Mouse (Mus musculus): ENCODE measurements around the gene Ass1. TPM values are rescaled to one million over a fixed set of nuclear protein-coding genes. Genes with fewer than 3 reads are reported as not detected.

The Ass1 gene
- polyA plus RNA-seq, 1 experiment from 2014 or later = 6.8 TPM

DNA sequence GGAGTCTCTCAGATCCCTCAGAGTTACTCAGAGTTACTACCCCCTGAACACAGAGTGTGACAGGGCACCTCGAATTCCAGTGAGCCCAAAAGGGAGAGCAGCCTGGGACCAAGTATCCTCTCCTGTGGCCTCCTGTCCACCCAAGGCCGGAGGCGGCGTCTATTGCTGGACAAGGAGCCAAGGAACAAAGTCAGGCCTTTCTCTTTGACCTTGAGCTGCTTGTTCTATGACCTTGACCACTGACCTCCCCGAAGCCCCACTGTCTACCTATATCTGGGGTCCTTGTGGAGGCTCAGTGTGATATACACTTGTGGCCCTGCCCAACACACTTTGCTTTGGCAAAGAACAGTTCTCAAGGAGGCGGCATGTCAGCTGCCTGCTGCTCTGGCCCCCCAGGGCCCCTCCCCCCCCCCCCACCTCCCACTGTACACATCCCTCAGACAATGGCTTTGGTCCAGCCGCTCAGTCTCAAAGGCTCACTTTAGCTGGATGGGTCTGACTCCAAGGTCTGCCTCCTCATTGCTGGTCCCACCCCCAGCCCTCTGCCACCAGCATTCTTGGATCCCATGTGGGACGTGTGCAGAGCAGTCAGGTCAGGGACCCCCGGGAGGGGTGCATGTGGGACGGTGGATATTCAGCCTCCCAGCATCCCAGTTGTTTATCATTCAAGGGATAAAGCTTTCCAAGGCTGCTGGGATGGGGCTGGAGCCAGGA, 6.3 kb downstream of the Ass1 start:
- Histone ChIP-seq H3K27me3 (ENCODE audit: low read depth, poor library complexity, severe bottlenecking) (peaks cover 16% of the 10 kb centered on the region), H3K4me3 (no peak overlapping the region), H3K27ac (0 out of 2 replicates have a peak overlapping the region, but pooled peaks have one; percentile 9), H3K4me1 (peaks cover 14% of the 10 kb centered on the region), H3K36me3 (no peaks in the 10 kb centered on the region), H3K9me3 (replicated peaks) (no peaks in the 10 kb centered on the region)
- 75% methylated on average over 10 of the region's 10 CpGs for WGBS
- DNase-seq (ENCODE audit: low spot score) = no peak

DNA sequence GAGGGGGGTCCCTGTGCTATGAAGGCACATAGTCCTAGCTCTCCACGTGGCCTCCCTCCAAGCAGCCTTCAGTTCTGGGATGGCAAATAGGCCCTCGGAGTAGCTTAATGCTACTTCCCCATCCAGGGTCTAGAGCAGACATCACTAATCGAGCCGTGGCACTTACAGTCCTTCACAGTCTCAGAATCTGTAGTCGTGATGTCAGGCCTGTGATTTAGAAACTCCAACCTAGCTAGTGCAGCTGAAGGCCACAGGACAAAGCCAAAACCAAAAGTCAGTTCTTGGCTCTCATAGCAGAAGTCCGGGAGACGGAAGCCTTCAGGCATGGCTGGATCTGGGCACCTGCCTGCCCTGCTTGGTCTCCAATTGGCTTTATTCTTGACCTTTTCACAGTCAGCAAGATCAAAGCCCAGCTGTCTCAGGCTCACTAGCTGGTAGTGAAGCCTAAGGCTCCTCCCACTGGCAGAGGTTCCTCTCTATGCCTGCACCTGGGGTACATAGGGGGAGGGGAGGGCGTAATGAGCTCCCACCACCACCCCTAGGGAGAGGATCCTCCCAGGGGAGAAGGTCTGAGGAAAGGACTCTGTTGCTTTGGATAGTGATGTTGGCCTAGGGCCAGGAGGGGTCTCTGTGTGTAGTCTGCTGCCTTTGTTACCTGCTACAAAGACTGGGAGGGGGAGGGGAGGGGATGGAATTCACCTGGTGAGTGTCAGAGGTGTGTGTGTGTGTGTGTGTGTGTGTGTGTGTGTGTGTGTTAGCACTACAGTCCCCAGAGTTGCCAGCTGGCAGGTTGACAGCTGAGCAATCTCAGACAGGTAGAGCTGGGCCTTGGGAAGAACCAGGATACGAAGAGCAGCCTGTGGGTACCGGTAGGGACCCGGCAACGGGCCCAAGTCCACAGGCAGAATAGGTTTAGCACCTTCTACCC, 7.5 kb downstream of the Ass1 start:
- no peak overlapping the region for H3K4me3 ChIP-seq
- H3K27ac ChIP-seq = no peak overlapping the region
- DNase-seq (ENCODE audit: low spot score) = no peak
- WGBS = 77% methylated on average over 12 of the region's 12 CpGs
- no peaks in the 10 kb centered on the region for H3K9me3 ChIP-seq (replicated peaks)
- peaks cover 16% of the 10 kb centered on the region for H3K27me3 ChIP-seq (ENCODE audit: low read depth, poor library complexity, severe bottlenecking)
- no peaks in the 10 kb centered on the region for H3K36me3 ChIP-seq
- H3K4me1 ChIP-seq = peaks cover 11% of the 10 kb centered on the region

DNA sequence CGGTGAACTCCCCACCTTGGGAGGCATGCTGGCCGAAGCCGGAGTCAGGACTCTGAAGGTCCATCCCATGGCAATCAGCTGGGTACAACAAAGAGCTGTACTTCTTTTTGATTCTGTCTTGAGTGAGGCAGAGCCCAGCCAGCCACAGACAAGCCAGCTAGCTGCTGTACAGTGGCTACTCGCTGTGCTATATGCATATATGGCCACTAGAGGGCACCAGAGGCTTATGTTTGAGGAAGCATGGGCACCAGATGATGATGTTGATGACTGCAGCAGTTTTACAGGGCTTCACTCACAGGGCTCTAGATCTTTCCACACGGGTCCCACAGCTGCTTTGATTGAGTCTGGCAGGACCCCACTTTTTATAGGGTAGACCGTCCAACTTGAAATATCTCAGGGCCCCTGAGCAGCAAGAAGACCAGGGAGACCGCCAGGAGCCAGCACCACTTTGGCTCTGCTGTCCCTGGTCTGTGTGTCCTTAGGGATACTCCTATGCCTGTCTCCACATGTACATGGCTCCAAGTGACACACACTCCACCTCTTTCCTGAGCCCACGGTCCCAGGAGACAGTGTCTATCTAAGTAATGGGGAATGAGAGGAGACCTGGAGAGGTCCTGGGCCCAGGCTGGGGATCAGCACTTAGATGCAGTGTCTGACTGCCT, 13.0 kb downstream of the Ass1 start:
- peaks cover 7% of the 10 kb centered on the region for H3K4me1 ChIP-seq
- H3K36me3 ChIP-seq = no peaks in the 10 kb centered on the region

DNA sequence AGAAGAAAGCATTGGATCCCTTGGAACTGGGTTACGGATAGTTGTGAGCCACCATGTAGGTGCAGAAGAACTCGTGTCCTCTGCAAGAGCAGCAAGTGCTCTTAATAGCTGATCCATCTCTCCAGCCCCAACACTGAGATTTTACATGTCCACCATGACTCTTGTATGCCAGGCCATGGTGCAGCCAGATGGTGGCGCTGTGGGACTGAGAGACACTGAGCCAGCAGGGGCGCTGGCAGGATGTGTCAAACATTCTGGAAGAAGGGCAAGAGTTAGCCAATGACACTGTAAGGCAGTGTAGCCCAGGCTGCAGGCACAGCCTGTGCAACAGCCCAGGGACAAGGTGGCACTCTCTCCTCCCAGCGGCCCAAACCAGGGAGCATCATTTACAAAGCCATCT, 14.2 kb downstream of the Ass1 start:
- no peaks in the 10 kb centered on the region for H3K9me3 ChIP-seq (replicated peaks)
- H3K4me3 ChIP-seq = no peak overlapping the region
- H3K27ac ChIP-seq = no peak overlapping the region
- whole genome bisulfite sequencing = 25% methylated on average over 5 of the region's 5 CpGs
- H3K36me3 ChIP-seq = no peaks in the 10 kb centered on the region
- peaks cover 14% of the 10 kb centered on the region for H3K4me1 ChIP-seq
- DNase-seq (ENCODE audit: low spot score) = peak; percentile 90
- H3K27me3 ChIP-seq (ENCODE audit: low read depth, poor library complexity, severe bottlenecking) = peaks cover 47% of the 10 kb centered on the region

More for the DNA sequence above, 13.0 kb downstream of the Ass1 start:
- DNase-seq (ENCODE audit: low spot score) = peak; percentile 88
- no peak overlapping the region for H3K27ac ChIP-seq
- no peak overlapping the region for H3K4me3 ChIP-seq
- 34% methylated on average over 8 of the region's 8 CpGs for WGBS
- peaks cover 46% of the 10 kb centered on the region for H3K27me3 ChIP-seq (ENCODE audit: low read depth, poor library complexity, severe bottlenecking)
- no peaks in the 10 kb centered on the region for H3K9me3 ChIP-seq (replicated peaks)

DNA sequence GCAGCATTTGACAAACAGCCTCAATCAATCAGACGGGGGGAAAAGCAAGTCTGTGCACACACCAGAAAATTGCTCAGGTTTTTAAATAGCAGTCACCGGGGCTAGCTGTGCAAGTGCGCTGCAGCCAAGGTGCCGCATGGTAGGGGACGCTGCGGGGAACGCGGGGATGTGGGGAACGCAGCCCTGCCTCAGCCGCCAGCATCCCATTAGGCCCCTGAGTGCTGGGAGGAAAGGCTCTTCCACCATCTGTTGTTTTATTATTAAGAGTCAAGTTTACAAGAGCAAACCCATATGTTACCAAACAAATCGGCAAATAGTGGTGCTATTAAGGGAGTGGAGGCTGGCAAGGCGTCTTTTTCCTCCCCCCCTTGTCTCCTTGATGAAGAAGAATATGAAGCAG, 19.2 kb downstream of the Ass1 start:
- no peak overlapping the region for H3K4me3 ChIP-seq
- no peaks in the 10 kb centered on the region for H3K36me3 ChIP-seq
- no peak overlapping the region for H3K27ac ChIP-seq
- no peaks in the 10 kb centered on the region for H3K9me3 ChIP-seq (replicated peaks)
- no peak for DNase-seq (ENCODE audit: low spot score)
- peaks cover 32% of the 10 kb centered on the region for H3K27me3 ChIP-seq (ENCODE audit: low read depth, poor library complexity, severe bottlenecking)
- 28% methylated on average over 12 of the region's 12 CpGs for WGBS
- H3K4me1 ChIP-seq = peaks cover 35% of the 10 kb centered on the region

DNA sequence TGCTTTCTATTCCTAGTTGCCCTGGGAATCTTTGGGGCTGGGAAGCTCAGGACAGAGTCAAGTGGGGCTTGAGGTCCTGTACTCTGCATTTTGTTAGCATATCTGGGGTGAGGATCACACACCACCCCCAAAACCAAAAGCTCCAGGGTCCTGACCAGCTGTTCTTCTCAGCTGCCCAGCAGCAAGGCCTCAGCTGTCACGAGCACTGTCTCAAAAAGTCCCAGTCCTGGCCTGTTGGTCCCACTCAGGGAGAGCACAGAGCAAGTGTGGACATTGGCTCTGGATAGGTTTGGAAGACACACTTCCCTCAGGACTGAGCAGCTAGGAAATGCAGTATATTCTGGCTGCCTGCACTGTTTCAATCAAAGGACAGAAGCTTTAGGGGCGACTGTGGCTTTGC, 20.5 kb downstream of the Ass1 start:
- H3K4me3 ChIP-seq = no peak overlapping the region
- no peaks in the 10 kb centered on the region for H3K9me3 ChIP-seq (replicated peaks)
- peaks cover 49% of the 10 kb centered on the region for H3K4me1 ChIP-seq
- H3K27ac ChIP-seq = no peak overlapping the region
- DNase-seq (ENCODE audit: low spot score) = no peak
- H3K36me3 ChIP-seq = no peaks in the 10 kb centered on the region
- 83% methylated on average over 2 of the region's 2 CpGs for WGBS
- H3K27me3 ChIP-seq (ENCODE audit: low read depth, poor library complexity, severe bottlenecking) = peaks cover 39% of the 10 kb centered on the region

DNA sequence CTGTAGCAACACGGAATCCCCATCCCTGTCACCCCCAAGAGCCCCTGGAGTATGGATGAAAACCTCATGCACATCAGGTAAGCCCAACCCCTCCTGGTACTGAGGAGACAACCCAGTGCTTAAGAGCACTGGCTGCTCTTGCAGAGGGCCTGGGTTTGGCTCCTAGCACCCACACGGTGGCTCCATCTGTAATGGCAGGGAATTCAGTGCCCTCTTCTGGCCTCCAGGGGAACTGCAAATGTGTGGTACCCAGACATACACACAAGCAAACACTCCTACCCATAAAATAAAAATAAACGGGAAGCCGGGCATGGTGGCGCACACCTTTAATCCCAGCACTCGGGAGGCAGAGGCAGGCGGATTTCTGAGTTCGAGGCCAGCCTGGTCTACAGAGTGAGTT, 22.3 kb downstream of the Ass1 start:
- no peak overlapping the region for H3K4me3 ChIP-seq
- peaks cover 45% of the 10 kb centered on the region for H3K27me3 ChIP-seq (ENCODE audit: low read depth, poor library complexity, severe bottlenecking)
- H3K36me3 ChIP-seq = no peaks in the 10 kb centered on the region
- no peak overlapping the region for H3K27ac ChIP-seq
- no peak for DNase-seq (ENCODE audit: low spot score)
- peaks cover 66% of the 10 kb centered on the region for H3K4me1 ChIP-seq
- no peaks in the 10 kb centered on the region for H3K9me3 ChIP-seq (replicated peaks)
- WGBS = 92% methylated on average over 8 of the region's 8 CpGs

DNA sequence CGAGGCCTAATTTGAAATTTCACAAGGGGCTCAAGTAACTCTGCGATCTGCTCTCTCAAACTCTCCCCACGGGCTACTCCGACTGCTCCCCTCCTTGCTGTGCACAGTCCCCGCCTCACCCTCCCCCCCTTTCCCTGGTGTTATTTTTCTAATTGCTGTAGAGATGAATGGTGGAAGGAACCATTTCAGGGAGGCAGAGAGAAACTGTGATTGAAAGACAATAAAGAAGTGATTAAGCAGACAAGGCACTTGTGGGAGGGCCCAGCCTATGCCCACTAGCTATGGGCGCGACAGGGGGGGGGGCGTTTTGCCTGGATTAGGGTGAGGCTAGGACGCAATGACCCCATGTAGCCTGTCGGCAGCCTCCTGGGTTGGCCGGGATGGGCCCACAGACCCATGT, 23.2 kb downstream of the Ass1 start:
- H3K4me1 ChIP-seq = peaks cover 66% of the 10 kb centered on the region
- H3K9me3 ChIP-seq (replicated peaks) = no peaks in the 10 kb centered on the region
- WGBS = 63% methylated on average over 11 of the region's 11 CpGs
- DNase-seq (ENCODE audit: low spot score) = no peak
- no peaks in the 10 kb centered on the region for H3K36me3 ChIP-seq
- no peak overlapping the region for H3K4me3 ChIP-seq
- H3K27me3 ChIP-seq (ENCODE audit: low read depth, poor library complexity, severe bottlenecking) = peaks cover 46% of the 10 kb centered on the region
- no peak overlapping the region for H3K27ac ChIP-seq

DNA sequence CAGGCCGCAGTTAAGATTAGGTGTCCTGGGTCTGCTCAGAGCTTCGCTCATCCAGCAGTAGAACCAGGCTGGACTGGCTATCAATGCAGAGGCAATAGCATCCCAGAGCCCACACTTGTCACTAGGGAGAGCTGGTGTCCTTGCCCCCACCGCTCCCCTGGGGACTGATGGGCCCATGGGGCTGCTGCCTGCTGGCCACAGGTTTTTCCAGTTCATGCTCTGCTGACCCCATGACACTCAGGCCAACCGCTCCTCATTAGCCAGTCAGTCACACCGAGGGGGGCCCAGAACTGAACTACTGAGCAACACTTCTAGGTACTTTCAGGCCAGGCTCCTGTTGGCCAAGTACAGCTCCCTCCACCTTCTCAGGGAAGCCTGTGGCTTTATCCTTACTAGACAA, 24.3 kb downstream of the Ass1 start:
- Histone ChIP-seq H3K27me3 (ENCODE audit: low read depth, poor library complexity, severe bottlenecking) (peaks cover 57% of the 10 kb centered on the region), H3K27ac (no peak overlapping the region), H3K9me3 (replicated peaks) (no peaks in the 10 kb centered on the region), H3K36me3 (no peaks in the 10 kb centered on the region), H3K4me3 (no peak overlapping the region), H3K4me1 (peaks cover 68% of the 10 kb centered on the region)
- 72% methylated on average over 5 of the region's 5 CpGs for WGBS
- no peak for DNase-seq (ENCODE audit: low spot score)

DNA sequence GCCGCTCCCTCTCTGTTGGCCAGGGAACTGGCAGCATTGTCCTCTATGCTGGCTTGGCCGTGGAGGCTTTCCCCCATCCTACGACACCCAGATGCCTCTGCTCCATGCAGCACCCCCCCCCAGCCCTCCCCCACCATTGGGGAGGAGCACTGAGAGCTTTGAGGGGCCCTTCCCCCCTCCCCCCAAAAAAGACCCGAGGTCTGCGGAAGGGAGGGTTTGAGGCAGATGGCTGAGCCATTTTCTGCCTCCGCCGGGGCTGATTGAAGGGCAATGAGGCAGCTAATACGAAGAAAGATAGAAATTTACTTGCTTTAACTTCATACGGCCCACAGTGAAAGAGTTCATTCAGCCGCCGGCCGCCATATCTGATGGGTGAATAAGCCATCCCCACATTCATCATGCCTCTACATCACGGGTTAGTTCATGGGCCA, 25.1 kb downstream of the Ass1 start:
- DNase-seq (ENCODE audit: low spot score) = no peak
- Histone ChIP-seq H3K4me3 (no peak overlapping the region), H3K36me3 (no peaks in the 10 kb centered on the region), H3K27ac (no peak overlapping the region), H3K9me3 (replicated peaks) (no peaks in the 10 kb centered on the region), H3K4me1 (peaks cover 69% of the 10 kb centered on the region), H3K27me3 (ENCODE audit: low read depth, poor library complexity, severe bottlenecking) (peaks cover 64% of the 10 kb centered on the region)
- WGBS = 77% methylated on average over 13 of the region's 13 CpGs

DNA sequence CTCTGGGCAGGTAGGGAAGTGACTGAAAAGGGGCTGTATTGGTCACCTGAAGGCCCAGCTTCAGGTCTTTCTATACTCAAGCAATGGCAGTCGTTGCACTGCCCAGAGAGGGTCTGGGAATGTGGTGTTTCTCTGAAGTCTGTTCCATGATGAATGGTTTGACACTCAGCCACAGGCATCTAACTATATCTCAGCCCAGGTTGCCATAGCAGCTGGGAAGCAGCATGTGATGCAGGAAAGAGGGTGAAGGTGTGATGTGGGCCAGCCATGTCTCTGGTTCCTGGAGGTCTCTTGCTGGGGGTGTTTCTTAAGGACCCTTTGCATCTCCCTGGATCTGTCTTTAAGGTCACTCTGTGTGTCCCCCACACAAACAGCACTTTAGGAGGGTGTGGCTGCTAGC, 26.1 kb downstream of the Ass1 start:
- no peak for DNase-seq (ENCODE audit: low spot score)
- Histone ChIP-seq H3K4me1 (peaks cover 80% of the 10 kb centered on the region), H3K4me3 (no peak overlapping the region), H3K27me3 (ENCODE audit: low read depth, poor library complexity, severe bottlenecking) (peaks cover 73% of the 10 kb centered on the region), H3K36me3 (no peaks in the 10 kb centered on the region), H3K9me3 (replicated peaks) (no peaks in the 10 kb centered on the region), H3K27ac (no peak overlapping the region)
- 35% methylated on average over 1 of the region's 1 CpGs for WGBS

DNA sequence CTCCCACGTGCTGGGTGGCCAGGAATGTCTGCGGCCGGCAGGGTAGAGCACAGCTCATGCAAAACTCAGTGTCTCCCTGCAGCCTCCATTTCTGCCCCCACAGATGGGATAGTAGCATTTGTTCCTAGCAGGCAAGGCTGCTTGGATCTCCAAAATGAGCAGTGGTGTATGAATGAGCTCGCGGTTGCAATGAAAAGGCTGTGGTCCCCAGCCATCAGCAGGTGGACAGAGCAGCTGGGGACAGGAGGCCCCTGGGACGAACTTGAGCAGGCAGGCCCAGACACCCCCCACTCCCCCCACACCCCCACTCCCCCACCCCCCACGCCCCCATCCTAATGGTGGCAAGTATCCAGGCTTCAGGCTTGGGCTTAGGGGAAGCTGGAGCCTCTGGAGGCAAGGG, 27.1 kb downstream of the Ass1 start:
- Histone ChIP-seq H3K4me3 (no peak overlapping the region), H3K27ac (no peak overlapping the region; the same call in 1 of the 2 replicates), H3K4me1 (peaks cover 90% of the 10 kb centered on the region), H3K9me3 (replicated peaks) (no peaks in the 10 kb centered on the region), H3K27me3 (ENCODE audit: low read depth, poor library complexity, severe bottlenecking) (peaks cover 82% of the 10 kb centered on the region), H3K36me3 (no peaks in the 10 kb centered on the region)
- no peak for DNase-seq (ENCODE audit: low spot score)
- 69% methylated on average over 7 of the region's 7 CpGs for WGBS

DNA sequence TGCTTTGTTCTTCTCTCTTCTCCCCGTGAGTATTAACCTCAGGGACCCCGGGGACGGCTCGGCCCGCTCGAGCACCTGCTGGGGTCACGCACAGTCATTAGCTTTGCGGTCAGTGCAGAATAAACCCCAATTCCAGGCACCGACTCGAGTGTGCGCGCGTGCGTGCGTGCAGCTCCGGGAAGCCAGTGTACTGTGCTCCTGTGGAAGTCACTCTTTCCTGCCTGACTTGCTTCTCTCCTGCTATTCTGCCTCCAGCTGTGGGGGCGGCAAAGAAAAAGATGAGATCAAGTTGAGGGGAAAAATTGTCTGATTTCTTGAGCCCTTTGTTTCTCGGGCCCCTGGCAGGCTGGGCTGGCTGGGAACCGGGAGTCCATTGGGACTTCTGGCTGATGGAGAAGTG, 27.6 kb downstream of the Ass1 start:
- WGBS = 88% methylated on average over 19 of the region's 19 CpGs
- peaks cover 87% of the 10 kb centered on the region for H3K27me3 ChIP-seq (ENCODE audit: low read depth, poor library complexity, severe bottlenecking)
- peaks cover 90% of the 10 kb centered on the region for H3K4me1 ChIP-seq

More for the DNA sequence above, 27.6 kb downstream of the Ass1 start:
- H3K9me3 ChIP-seq (replicated peaks) = no peaks in the 10 kb centered on the region
- no peak overlapping the region for H3K27ac ChIP-seq
- no peak overlapping the region for H3K4me3 ChIP-seq
- DNase-seq (ENCODE audit: low spot score) = no peak
- H3K36me3 ChIP-seq = no peaks in the 10 kb centered on the region

All from limb, embryonic 10.5 days (tissue).